8 mouse cellular contexts compared by ENCODE assay signal in genomic region chr11:79023342-79023741, GRCm38 (mm10). TPM values are rescaled to one million over a fixed set of nuclear protein-coding genes. Genes with fewer than 3 reads are reported as not detected.
DNase-seq lines count a peak whose midpoint lies in the region; ATAC-seq and TF ChIP-seq lines count a peak whose summit lies in the region.

No protein-coding gene starts in this region.

- H3K9me3 ChIP-seq in embryonic facial prominence, embryonic 15.5 days (replicated peaks): no peaks in the 10 kb centered on the region
- no peaks in the 10 kb centered on the region for H3K9me3 ChIP-seq in kidney, embryonic 16.5 days (ENCODE audit: low read length)

- no peaks in the 10 kb centered on the region for H3K27me3 ChIP-seq in embryonic facial prominence, embryonic 15.5 days
- H3K27me3 ChIP-seq in kidney, embryonic 16.5 days (ENCODE audit: insufficient read depth, low read length): no peaks in the 10 kb centered on the region
- no peaks in the 10 kb centered on the region for H3K27me3 ChIP-seq in cerebellum, adult 2 months (ENCODE audit: control insufficient read depth, insufficient read depth, low read length)

- TF ChIP-seq POLR2A in cerebellum, adult 2 months (IDR thresholded peaks at IDR 0.05; ENCODE audit: borderline replicate concordance, insufficient read depth, low read length): no peak

- TF ChIP-seq CTCF in cerebellum, adult 2 months (IDR thresholded peaks at IDR 0.05; ENCODE audit: borderline replicate concordance, insufficient read depth, low read depth, low read length): no peak

- no peak overlapping the region for H3K9ac ChIP-seq in embryonic facial prominence, embryonic 15.5 days
- peak overlapping the region; percentile 32; the same call in 1 of the 2 replicates for H3K9ac ChIP-seq in kidney, embryonic 16.5 days (replicated peaks; ENCODE audit: low read length)

- DNase-seq in T-cell, adult 2 months (ENCODE audit: low spot score): peak; percentile 79
- peak; percentile 62 for DNase-seq in lung, postnatal 25 days (ENCODE audit: low spot score)
- DNase-seq in thymus, postnatal 10 days (ENCODE audit: low spot score in 2 of 2): peak; percentile 85 to 88
- DNase-seq in cerebellum, adult 2 months: no peak
- DNase-seq in Muller cell, postnatal 12 days (ENCODE audit: inconsistent ontology term): no peak
- no peak for DNase-seq in cerebellum, postnatal 4 days (ENCODE audit: low spot score in 2 of 2)

- H3K27ac ChIP-seq in embryonic facial prominence, embryonic 15.5 days (replicated peaks): peak overlapping the region; percentile 23
- peak overlapping the region; percentile 81 for H3K27ac ChIP-seq in kidney, embryonic 16.5 days (ENCODE audit: low read length)
- H3K27ac ChIP-seq in cerebellum, adult 2 months (ENCODE audit: insufficient read depth, low read length): no peak overlapping the region

- peaks cover 16% of the 10 kb centered on the region for H3K4me1 ChIP-seq in embryonic facial prominence, embryonic 15.5 days
- peaks cover 15% of the 10 kb centered on the region for H3K4me1 ChIP-seq in kidney, embryonic 16.5 days (ENCODE audit: insufficient read depth, low read length)
- no peaks in the 10 kb centered on the region for H3K4me1 ChIP-seq in cerebellum, adult 2 months (ENCODE audit: control insufficient read depth, insufficient read depth, low read length)

- ATAC-seq in embryonic facial prominence, embryonic 15.5 days (ENCODE audit: insufficient number of reproducible peaks, low FRiP score, low TSS enrichment, low read depth): no peak
- peak; percentile 63 for ATAC-seq in kidney, embryonic 16.5 days (ENCODE audit: low FRiP score, low TSS enrichment)

- H3K4me3 ChIP-seq in embryonic facial prominence, embryonic 15.5 days (replicated peaks): no peak overlapping the region
- no peak overlapping the region for H3K4me3 ChIP-seq in kidney, embryonic 16.5 days (ENCODE audit: low read length)
- no peak overlapping the region for H3K4me3 ChIP-seq in cerebellum, adult 2 months (replicated peaks; ENCODE audit: insufficient read depth, low read depth, low read length)

- peak overlapping the region; percentile 30; the same call in 1 of the 2 replicates for H3K4me2 ChIP-seq in embryonic facial prominence, embryonic 15.5 days (replicated peaks)
- H3K4me2 ChIP-seq in kidney, embryonic 16.5 days (replicated peaks; ENCODE audit: low read depth, low read length): peak overlapping the region; percentile 26

- WGBS in embryonic facial prominence, embryonic 15.5 days: 17% methylated on average over 7 of the region's 7 CpGs
- WGBS in kidney, embryonic 16.5 days: 14% methylated on average over 7 of the region's 7 CpGs
- 62% methylated on average over 7 of the region's 7 CpGs for WGBS in cerebellum, adult 2 months

- peaks cover 48% of the 10 kb centered on the region for H3K36me3 ChIP-seq in embryonic facial prominence, embryonic 15.5 days
- H3K36me3 ChIP-seq in kidney, embryonic 16.5 days (ENCODE audit: insufficient read depth, low read length): peaks cover 16% of the 10 kb centered on the region; the same call in 1 of the 2 replicates

RNA-seq across cellular contexts. Expression of gene Lgals9, which starts 38.6 kb away (rescaled TPM):
- 47.8 and 49.8 TPM in 2 replicates for polyA plus RNA-seq in embryonic facial prominence, embryonic 15.5 days (2015; fragmentation: Nextera tagmentation; extraction: Ambion mirVana)
- 52.5 and 59.5 TPM in 2 replicates for polyA plus RNA-seq in kidney, embryonic 16.5 days (2015; fragmentation: Nextera tagmentation; extraction: Ambion mirVana)
- polyA plus RNA-seq in cerebellum, adult 2 months (2012; rRNA removed): 8.7 and 9.2 TPM in 2 replicates

Comparison
In these comparisons a context has a peak if more than half of its experiments do, and no peak if none do; other contexts are left out.
1. DNase-seq: peak in T-cell, adult 2 months (single experiment), lung, postnatal 25 days (single experiment) and thymus, postnatal 10 days (2 of 2); none in cerebellum, adult 2 months (0 of 2), Muller cell, postnatal 12 days (single experiment) and cerebellum, postnatal 4 days (0 of 2).